Mouse (Mus musculus) bone marrow macrophage, adult 2 months (primary cell): ENCODE data around the gene Epx.
"Not testable (repeated sequence)": the region's sequence is repeated elsewhere in the genome, so short reads cannot be mapped to it uniquely, and the experiment has no call there.

Experiments used
- CTCF ChIP-seq: IDR thresholded peaks from 2 replicates; pipeline ENCODE4 v1.5.1; 2012; ENCODE audit warnings: low read depth, mild to moderate bottlenecking, low read length, moderate library complexity
- POLR2A ChIP-seq: IDR thresholded peaks from 2 replicates; pipeline ENCODE4 v1.6.1; 2012; ENCODE audit warnings: mild to moderate bottlenecking, low read depth, low read length, borderline replicate concordance

- TF ChIP-seq CTCF, POLR2A: not testable (repeated sequence)
Observed at GRCm38 (mm10) chr11:87866891-87867290, 8.4 kb downstream of the Epx start.
